In genomic region chr7:73682756-73683155, GRCm38 (mm10) we compare ENCODE assay signal across 25 mouse cellular contexts. TPM values are rescaled to one million over a fixed set of nuclear protein-coding genes. Genes with fewer than 3 reads are reported as not detected.
DNase-seq lines count a peak whose midpoint lies in the region; ATAC-seq and TF ChIP-seq lines count a peak whose summit lies in the region.
"Had no signal": no experiment of that assay in that cellular context is flagged by ENCODE, and none has a peak within 500 bp of the region (broad histone marks: within the 10 kb centered on the region; RNA-seq: fewer than 3 reads in every experiment).

No protein-coding gene starts in this region.

- H3K36me3 ChIP-seq in forebrain, postnatal 0 days (ENCODE audit: insufficient read depth) = no peaks in the 10 kb centered on the region
- no peaks in the 10 kb centered on the region for H3K36me3 ChIP-seq in forebrain, embryonic 15.5 days
- H3K36me3 ChIP-seq in midbrain, embryonic 14.5 days (ENCODE audit: control insufficient read depth, insufficient read depth, low read length) = no peaks in the 10 kb centered on the region
- H3K36me3 ChIP-seq in midbrain, embryonic 11.5 days (ENCODE audit: control insufficient read depth, insufficient read depth, low read length) = no peaks in the 10 kb centered on the region
- no peaks in the 10 kb centered on the region for H3K36me3 ChIP-seq in hindbrain, postnatal 0 days (ENCODE audit: insufficient read depth, low read length)
- no peaks in the 10 kb centered on the region for H3K36me3 ChIP-seq in lung, postnatal 0 days (ENCODE audit: insufficient read depth, low read length)
- H3K36me3 ChIP-seq: G1E; heart, embryonic 10.5 days; limb, embryonic 10.5 days; liver, embryonic 15.5 days; lung, embryonic 15.5 days had no signal

- H3K27ac ChIP-seq in forebrain, postnatal 0 days (ENCODE audit: low read depth, low read length) = no peak overlapping the region
- H3K27ac ChIP-seq in forebrain, embryonic 15.5 days (replicated peaks) = no peak overlapping the region
- no peak overlapping the region for H3K27ac ChIP-seq in midbrain, embryonic 14.5 days (replicated peaks; ENCODE audit: low read depth, low read length)
- H3K27ac ChIP-seq in midbrain, embryonic 11.5 days (ENCODE audit: low read depth, low read length) = no peak overlapping the region
- no peak overlapping the region for H3K27ac ChIP-seq in hindbrain, postnatal 0 days
- H3K27ac ChIP-seq in lung, postnatal 0 days (ENCODE audit: low read length) = no peak overlapping the region
- H3K27ac ChIP-seq: heart, embryonic 10.5 days; kidney, postnatal 0 days; limb, embryonic 10.5 days; liver, embryonic 15.5 days; lung, embryonic 15.5 days had no signal

- H3K4me1 ChIP-seq in forebrain, postnatal 0 days (ENCODE audit: insufficient read depth) = no peaks in the 10 kb centered on the region
- no peaks in the 10 kb centered on the region for H3K4me1 ChIP-seq in forebrain, embryonic 15.5 days
- H3K4me1 ChIP-seq in midbrain, embryonic 14.5 days (ENCODE audit: control insufficient read depth, insufficient read depth, low read length) = no peaks in the 10 kb centered on the region
- H3K4me1 ChIP-seq in midbrain, embryonic 11.5 days (ENCODE audit: control insufficient read depth, insufficient read depth, low read length) = peaks cover 11% of the 10 kb centered on the region
- peaks cover 7% of the 10 kb centered on the region; the same call in 1 of the 2 replicates for H3K4me1 ChIP-seq in hindbrain, postnatal 0 days (ENCODE audit: insufficient read depth, low read length)
- H3K4me1 ChIP-seq in lung, postnatal 0 days (ENCODE audit: insufficient read depth, low read depth, low read length) = no peaks in the 10 kb centered on the region
- H3K4me1 ChIP-seq: heart, embryonic 10.5 days; limb, embryonic 10.5 days; liver, embryonic 15.5 days; lung, embryonic 15.5 days had no signal

- H3K4me3 ChIP-seq in forebrain, postnatal 0 days (ENCODE audit: low read depth, low read length) = no peak overlapping the region
- no peak overlapping the region for H3K4me3 ChIP-seq in forebrain, embryonic 15.5 days
- no peak overlapping the region for H3K4me3 ChIP-seq in midbrain, embryonic 14.5 days (replicated peaks; ENCODE audit: low read depth, low read length)
- no peak overlapping the region for H3K4me3 ChIP-seq in midbrain, embryonic 11.5 days (ENCODE audit: low read depth, low read length)
- H3K4me3 ChIP-seq in hindbrain, postnatal 0 days (ENCODE audit: low read length) = no peak overlapping the region
- H3K4me3 ChIP-seq in lung, postnatal 0 days (ENCODE audit: low read depth, low read length) = no peak overlapping the region
- H3K4me3 ChIP-seq: heart, embryonic 10.5 days; limb, embryonic 10.5 days; liver, embryonic 15.5 days; lung, embryonic 15.5 days had no signal

- no peaks in the 10 kb centered on the region for H3K27me3 ChIP-seq in forebrain, postnatal 0 days (ENCODE audit: insufficient read depth, low read length)
- no peaks in the 10 kb centered on the region for H3K27me3 ChIP-seq in forebrain, embryonic 15.5 days
- no peaks in the 10 kb centered on the region for H3K27me3 ChIP-seq in midbrain, embryonic 14.5 days (ENCODE audit: control insufficient read depth, insufficient read depth, low read length)
- no peaks in the 10 kb centered on the region; the same call in 1 of the 2 replicates for H3K27me3 ChIP-seq in midbrain, embryonic 11.5 days (ENCODE audit: control insufficient read depth, insufficient read depth, low read length)
- no peaks in the 10 kb centered on the region for H3K27me3 ChIP-seq in hindbrain, postnatal 0 days (ENCODE audit: insufficient read depth, low read length)
- H3K27me3 ChIP-seq in lung, postnatal 0 days (replicated peaks; ENCODE audit: insufficient read depth, low read length) = no peaks in the 10 kb centered on the region
- H3K27me3 ChIP-seq: liver, embryonic 15.5 days; lung, embryonic 15.5 days had no signal

- WGBS in forebrain, postnatal 0 days = 31% methylated on average over 5 of the region's 5 CpGs
- 32% methylated on average over 5 of the region's 5 CpGs for WGBS in forebrain, embryonic 15.5 days
- WGBS in midbrain, embryonic 14.5 days = 5% methylated on average over 5 of the region's 5 CpGs
- 11% methylated on average over 5 of the region's 5 CpGs for WGBS in midbrain, embryonic 11.5 days
- whole genome bisulfite sequencing in hindbrain, postnatal 0 days = 13% methylated on average over 5 of the region's 5 CpGs
- WGBS in lung, postnatal 0 days = 79% methylated on average over 5 of the region's 5 CpGs

- DNase-seq in forebrain, postnatal 0 days = peak; percentile 18
- DNase-seq in midbrain, embryonic 14.5 days = peak; percentile 44
- no peak for DNase-seq in midbrain, embryonic 11.5 days (ENCODE audit: low spot score, missing footprints)
- DNase-seq in hindbrain, postnatal 0 days (ENCODE audit: low spot score) = peak; percentile 39
- DNase-seq in lung, postnatal 0 days (ENCODE audit: low spot score) = no peak
- DNase-seq in left cerebral cortex, adult 8-10 months (ENCODE audit: low spot score in 2 of 2) = no peak
- DNase-seq: adrenal gland, adult 8-10 months; B cell, adult 2 months; cerebellum, adult 2 months; cerebellum, postnatal 25 days; heart, postnatal 4 days; kidney, adult 2 months; liver; lung, postnatal 4 days; right cerebral cortex, postnatal 14 days; spleen, adult 18-20 months had no signal

- H3K9me3 ChIP-seq in forebrain, postnatal 0 days (ENCODE audit: low read length) = no peaks in the 10 kb centered on the region
- H3K9me3 ChIP-seq in forebrain, embryonic 15.5 days = no peaks in the 10 kb centered on the region
- no peaks in the 10 kb centered on the region for H3K9me3 ChIP-seq in midbrain, embryonic 14.5 days (ENCODE audit: control insufficient read depth, low read length)
- no peaks in the 10 kb centered on the region for H3K9me3 ChIP-seq in midbrain, embryonic 11.5 days (ENCODE audit: control insufficient read depth, low read length)
- no peaks in the 10 kb centered on the region for H3K9me3 ChIP-seq in hindbrain, postnatal 0 days (ENCODE audit: low read length)
- H3K9me3 ChIP-seq in lung, postnatal 0 days (ENCODE audit: low read length) = no peaks in the 10 kb centered on the region
- H3K9me3 ChIP-seq: G1E; heart, embryonic 10.5 days; limb, embryonic 10.5 days; liver, embryonic 15.5 days; lung, embryonic 15.5 days had no signal

- no peak overlapping the region for H3K9ac ChIP-seq in forebrain, postnatal 0 days
- no peak overlapping the region for H3K9ac ChIP-seq in forebrain, embryonic 15.5 days (replicated peaks)
- H3K9ac ChIP-seq in midbrain, embryonic 14.5 days (replicated peaks; ENCODE audit: low read length) = no peak overlapping the region
- no peak overlapping the region for H3K9ac ChIP-seq in midbrain, embryonic 11.5 days (ENCODE audit: low read length)
- H3K9ac ChIP-seq in hindbrain, postnatal 0 days (replicated peaks; ENCODE audit: low read length) = no peak overlapping the region
- H3K9ac ChIP-seq in lung, postnatal 0 days (replicated peaks; ENCODE audit: low read depth) = no peak overlapping the region
- H3K9ac ChIP-seq: liver, embryonic 15.5 days; lung, embryonic 15.5 days had no signal

- TF ChIP-seq CTCF in forebrain, postnatal 0 days (IDR thresholded peaks at IDR 0.05; ENCODE audit: low read depth) = no peak
- no peak for TF ChIP-seq CTCF in hindbrain, postnatal 0 days (IDR thresholded peaks at IDR 0.05; ENCODE audit: low read depth)
- no peak for TF ChIP-seq CTCF in lung, postnatal 0 days (IDR thresholded peaks at IDR 0.05)

- ATAC-seq in forebrain, postnatal 0 days = no peak
- no peak for ATAC-seq in forebrain, embryonic 15.5 days (replicated peaks)
- no peak for ATAC-seq in midbrain, embryonic 14.5 days (ENCODE audit: low FRiP score, low TSS enrichment)
- no peak; the same call in 1 of the 2 replicates for ATAC-seq in midbrain, embryonic 11.5 days (ENCODE audit: low FRiP score)
- no peak for ATAC-seq in hindbrain, postnatal 0 days
- ATAC-seq in lung, postnatal 0 days = no peak
- ATAC-seq: activated CD4-positive, CD25-positive, alpha-beta regulatory T cell, adult 4 months had no signal

- no peak overlapping the region for H3K4me2 ChIP-seq in forebrain, postnatal 0 days (ENCODE audit: low read depth)
- no peak overlapping the region for H3K4me2 ChIP-seq in forebrain, embryonic 15.5 days (replicated peaks)
- H3K4me2 ChIP-seq in midbrain, embryonic 14.5 days (ENCODE audit: low read length) = no peak overlapping the region
- H3K4me2 ChIP-seq in midbrain, embryonic 11.5 days = no peak overlapping the region
- no peak overlapping the region for H3K4me2 ChIP-seq in hindbrain, postnatal 0 days (ENCODE audit: low read depth, low read length)
- no peak overlapping the region for H3K4me2 ChIP-seq in lung, postnatal 0 days (replicated peaks; ENCODE audit: low read depth, low read length)
- H3K4me2 ChIP-seq: liver, embryonic 15.5 days; lung, embryonic 15.5 days had no signal

- TF ChIP-seq EP300 in lung, postnatal 0 days (IDR thresholded peaks at IDR 0.05) = no peak

RNA-seq across cellular contexts. Expression of gene Fam174b, which starts 57.3 kb away (rescaled TPM):
- total RNA-seq in forebrain, postnatal 0 days (2014; rRNA removed) = 44.9 and 49.1 TPM in 2 replicates
- polyA plus RNA-seq in forebrain, postnatal 0 days (2015; fragmentation: Nextera tagmentation; extraction: Ambion mirVana) = 30.7 and 35.6 TPM in 2 replicates
- 28.2 and 31.2 TPM in 2 replicates for polyA plus RNA-seq in forebrain, embryonic 15.5 days (2015; fragmentation: Nextera tagmentation; extraction: Ambion mirVana)
- polyA plus RNA-seq in midbrain, embryonic 14.5 days (2014; fragmentation: Nextera tagmentation; extraction: Ambion mirVana) = 18.9 and 26.7 TPM in 2 replicates
- 28.9 and 36.3 TPM in 2 replicates for polyA plus RNA-seq in midbrain, embryonic 11.5 days (2014; fragmentation: Nextera tagmentation; extraction: Ambion mirVana)
- total RNA-seq in hindbrain, postnatal 0 days (2014; rRNA removed) = 26.1 and 38.4 TPM in 2 replicates
- 26.8 and 29.3 TPM in 2 replicates for polyA plus RNA-seq in hindbrain, postnatal 0 days (2015; fragmentation: Nextera tagmentation; extraction: Ambion mirVana)
- polyA plus RNA-seq in lung, postnatal 0 days (2015; fragmentation: Nextera tagmentation; extraction: Ambion mirVana) = 116 and 147 TPM in 2 replicates
- 10 to 100 TPM; 27.2 to 33.8 (median 30.0) TPM for total RNA-seq in left cerebral cortex, adult 8-10 months (2022)
- total RNA-seq: CH12.LX had no signal

Comparison
In these comparisons a context has a peak if more than half of its experiments do, and no peak if none do; other contexts are left out.
1. DNase-seq: peak in forebrain, postnatal 0 days (single experiment), midbrain, embryonic 14.5 days (single experiment) and hindbrain, postnatal 0 days (single experiment); none in midbrain, embryonic 11.5 days (single experiment), lung, postnatal 0 days (single experiment) and left cerebral cortex, adult 8-10 months (0 of 2).